Mouse (Mus musculus) hindbrain, postnatal 0 days (tissue): ENCODE results near the gene Gm17079. TPM values are rescaled to one million over a fixed set of nuclear protein-coding genes. Genes with fewer than 3 reads are reported as not detected.

ENCODE experiments used
- ATAC-seq: fragments of 200-750 bp; cut with Nextera tagmentation; 2 replicates; pipeline ENCODE4 v1.8.0; 2017; ENCODE audit warnings: mild to moderate bottlenecking, moderate TSS enrichment, moderate library complexity
- DNase-seq: peaks from one replicate; pipeline ENCODE4 v3.0.0-alpha.2; 2015; ENCODE audit warnings: low spot score
- H3K27ac ChIP-seq: fragments of 300-500 bp; sonication (generic); 2 replicates; pipeline ENCODE4 v1.5.1; 2014; ENCODE audit warnings: mild to moderate bottlenecking
- H3K27me3 ChIP-seq: fragments of 300-500 bp; sonication (generic); 2 replicates; pipeline ENCODE4 v1.6.1; 2014; ENCODE audit warnings: low read length, mixed read lengths; ENCODE audit not compliant: insufficient read depth
- H3K36me3 ChIP-seq: fragments of 300-500 bp; sonication (generic); 2 replicates; pipeline ENCODE4 v1.6.1; 2014; ENCODE audit warnings: low read length, mixed read lengths; ENCODE audit not compliant: insufficient read depth
- H3K4me1 ChIP-seq: fragments of 300-500 bp; sonication (generic); 2 replicates; pipeline ENCODE4 v1.6.1; 2014; ENCODE audit warnings: antibody characterized with exemption, low read length, mixed read lengths; ENCODE audit not compliant: insufficient read depth
- H3K4me2 ChIP-seq: fragments of 300-500 bp; sonication (generic); 2 replicates; pipeline ENCODE4 v1.6.1; 2014; ENCODE audit warnings: low read depth, mild to moderate bottlenecking, low read length, moderate library complexity, mixed read lengths
- H3K4me3 ChIP-seq: fragments of 300-500 bp; sonication (generic); 2 replicates; pipeline ENCODE4 v1.5.1; 2014; ENCODE audit warnings: low read length
- H3K9ac ChIP-seq: fragments of 300-500 bp; sonication (generic); replicated peaks from 2 replicates; pipeline ENCODE4 v1.6.1; 2014; ENCODE audit warnings: mild to moderate bottlenecking, low read length, moderate library complexity, mixed read lengths
- H3K9me3 ChIP-seq: fragments of 300-500 bp; sonication (generic); 2 replicates; pipeline ENCODE4 v1.6.1; 2016; ENCODE audit warnings: low read length, mixed read lengths
- CTCF ChIP-seq: IDR thresholded peaks from 2 replicates; pipeline ENCODE4 v1.5.1; 2016; ENCODE audit warnings: antibody characterized with exemption, control low read depth, low read depth
- WGBS: fragments of 180-500 bp; shearing (Covaris S2); extraction: QIAGEN DNeasy Blood & Tissue Kit; methylation state at CpG from one replicate; pipeline ENCODE4 v1.1.7; 2014; 5-methylcytosine and 5-hydroxymethylcytosine counted together
- polyA plus RNA-seq: library from polyadenylated mRNA; unstranded; fragments of >200 nt; fragmentation: Nextera tagmentation; extraction: Ambion mirVana; gene quantifications from 2 replicates; pipeline ENCODE4 v1.2.1, GENCODE M21; 2015
- total RNA-seq: library from RNA; depleted of rRNA; stranded (reverse); fragments of >200 nt; gene quantifications from 2 replicates; pipeline ENCODE4 v1.2.3, GENCODE M21; 2014; rRNA removed

The Gm17079 gene
- total and polyA plus RNA-seq, 2 experiments from 2014 or later: not detected

GRCm38 (mm10) chr14:51677269-51677668 lies 18.0 kb downstream of the Gm17079 start:
- WGBS: 90% methylated on average over 5 of the region's 5 CpGs
- no peak for ATAC-seq
- no peaks in the 10 kb centered on the region for H3K9me3 ChIP-seq
- H3K27me3 ChIP-seq: no peaks in the 10 kb centered on the region
- no peak for TF ChIP-seq CTCF
- no peak for DNase-seq
- no peak overlapping the region for H3K27ac ChIP-seq
- H3K9ac ChIP-seq: no peak overlapping the region
- no peak overlapping the region for H3K4me2 ChIP-seq
- no peaks in the 10 kb centered on the region for H3K4me1 ChIP-seq
- no peaks in the 10 kb centered on the region for H3K36me3 ChIP-seq
- no peak overlapping the region for H3K4me3 ChIP-seq

Other genes starting within 250 kb of the Gm17079 start
- gene Vmn2r89, start 243.6 kb downstream of the Gm17079 start, total RNA-seq: not detected in 2 replicates
- gene Vmn2r89, start 243.6 kb downstream of the Gm17079 start, polyA plus RNA-seq: not detected in 2 replicates
- not detected in 2 replicates for gene Gm5622, start 142.7 kb downstream of the Gm17079 start, total RNA-seq
- gene Gm5622, start 142.7 kb downstream of the Gm17079 start, polyA plus RNA-seq: not detected in 2 replicates
- not detected in 2 replicates for gene Gm17175, start 121.4 kb downstream of the Gm17079 start, total RNA-seq
- gene Gm17175, start 121.4 kb downstream of the Gm17079 start, polyA plus RNA-seq: not detected in 2 replicates
- gene Gm17174, start 103.3 kb downstream of the Gm17079 start, total RNA-seq: not detected in 2 replicates
- gene Gm17174, start 103.3 kb downstream of the Gm17079 start, polyA plus RNA-seq: not detected in 2 replicates
- gene Gm17078, start 84.2 kb downstream of the Gm17079 start, total RNA-seq: not detected in 2 replicates
- not detected in 2 replicates for gene Gm17078, start 84.2 kb downstream of the Gm17079 start, polyA plus RNA-seq
- gene Gm4181, start 59.8 kb downstream of the Gm17079 start, total RNA-seq: not detected in 2 replicates
- gene Gm4181, start 59.8 kb downstream of the Gm17079 start, polyA plus RNA-seq: not detected in 2 replicates
- not detected in 2 replicates for gene Gm5800, start 21.7 kb upstream of the Gm17079 start, total RNA-seq
- gene Gm5800, start 21.7 kb upstream of the Gm17079 start, polyA plus RNA-seq: not detected in 2 replicates
- gene Ang4, start 78.1 kb upstream of the Gm17079 start, total RNA-seq: not detected in 2 replicates
- gene Ang4, start 78.1 kb upstream of the Gm17079 start, polyA plus RNA-seq: not detected in 2 replicates
- not detected in 2 replicates for gene AY358078, start 104.6 kb upstream of the Gm17079 start, total RNA-seq
- gene AY358078, start 104.6 kb upstream of the Gm17079 start, polyA plus RNA-seq: not detected in 2 replicates
- gene Ear6, start 158.2 kb upstream of the Gm17079 start, total RNA-seq: not detected in 2 replicates
- gene Ear6, start 158.2 kb upstream of the Gm17079 start, polyA plus RNA-seq: not detected in 2 replicates
- gene Mettl17, start 189.4 kb upstream of the Gm17079 start, total RNA-seq: 33.1 and 41.9 TPM in 2 replicates
- 61.8 and 72.5 TPM in 2 replicates for gene Mettl17, start 189.4 kb upstream of the Gm17079 start, polyA plus RNA-seq
- gene Slc39a2, start 197.4 kb upstream of the Gm17079 start, total RNA-seq: 0.89 and 2.4 TPM in 2 replicates
- gene Slc39a2, start 197.4 kb upstream of the Gm17079 start, polyA plus RNA-seq: 0.61 and 0.64 TPM in 2 replicates
- 514 and 732 TPM in 2 replicates for gene Ndrg2, start 218.7 kb upstream of the Gm17079 start, total RNA-seq
- gene Ndrg2, start 218.7 kb upstream of the Gm17079 start, polyA plus RNA-seq: 543 and 625 TPM in 2 replicates
- not detected in 2 replicates for gene Tppp2, start 223.0 kb upstream of the Gm17079 start, total RNA-seq
- not detected in 2 replicates for gene Tppp2, start 223.0 kb upstream of the Gm17079 start, polyA plus RNA-seq
- not detected in 2 replicates for gene Rnase13, start 227.3 kb upstream of the Gm17079 start, total RNA-seq
- gene Rnase13, start 227.3 kb upstream of the Gm17079 start, polyA plus RNA-seq: not detected in 2 replicates